Mouse (Mus musculus) megakaryocyte, embryonic 14.5 days (primary cell): ENCODE results near the gene Tdrd1. TPM values are rescaled to one million over a fixed set of nuclear protein-coding genes. Genes with fewer than 3 reads are reported as not detected.

Source experiments
- H3K27me3 ChIP-seq: replicated peaks from 2 replicates; pipeline ENCODE3; 2012; ENCODE audit warnings: inconsistent platforms
- H3K36me3 ChIP-seq: replicated peaks from 2 replicates; pipeline ENCODE3; 2012; ENCODE audit warnings: low read length, inconsistent platforms, mixed read lengths
- H3K4me1 ChIP-seq: 2 replicates; pipeline ENCODE4 v1.6.1; 2012; ENCODE audit warnings: inconsistent platforms
- H3K4me3 ChIP-seq: replicated peaks from 2 replicates; pipeline ENCODE3; 2012; ENCODE audit warnings: moderate library complexity, mild to moderate bottlenecking, inconsistent platforms
- H3K9me3 ChIP-seq: 2 replicates; pipeline ENCODE4 v1.6.1; 2012; ENCODE audit warnings: inconsistent platforms
- FLI1 ChIP-seq: IDR thresholded peaks from 2 replicates; pipeline ENCODE4 v1.6.1; 2012; ENCODE audit warnings: low read length, inconsistent platforms, mixed read lengths
- GATA1 ChIP-seq: IDR thresholded peaks from 3 replicates; pipeline ENCODE4 v1.6.1; 2012; ENCODE audit warnings: mixed read lengths, low read length, inconsistent platforms, borderline replicate concordance
- polyA plus RNA-seq: library from polyadenylated mRNA; stranded (reverse); fragments of >175 nt; gene quantifications from 2 replicates; pipeline ENCODE4 v1.2.3, GENCODE M21; 2012; ENCODE audit warnings: low replicate concordance; ENCODE audit not compliant: insufficient read depth

Tdrd1 gene
- polyA plus RNA-seq, 1 experiment, result not detected

- Histone ChIP-seq H3K4me3 (no peak overlapping the region), H3K9me3 (no peaks in the 10 kb centered on the region), H3K27me3 (peaks cover 49% of the 10 kb centered on the region), H3K4me1 (peaks cover 10% of the 10 kb centered on the region), H3K36me3 (no peaks in the 10 kb centered on the region)
- TF ChIP-seq FLI1 (no peak), GATA1 (no peak)
These were observed 79.4 kb downstream of the Tdrd1 start for GRCm38 (mm10) chr19:56905395-56905794.

DNA sequence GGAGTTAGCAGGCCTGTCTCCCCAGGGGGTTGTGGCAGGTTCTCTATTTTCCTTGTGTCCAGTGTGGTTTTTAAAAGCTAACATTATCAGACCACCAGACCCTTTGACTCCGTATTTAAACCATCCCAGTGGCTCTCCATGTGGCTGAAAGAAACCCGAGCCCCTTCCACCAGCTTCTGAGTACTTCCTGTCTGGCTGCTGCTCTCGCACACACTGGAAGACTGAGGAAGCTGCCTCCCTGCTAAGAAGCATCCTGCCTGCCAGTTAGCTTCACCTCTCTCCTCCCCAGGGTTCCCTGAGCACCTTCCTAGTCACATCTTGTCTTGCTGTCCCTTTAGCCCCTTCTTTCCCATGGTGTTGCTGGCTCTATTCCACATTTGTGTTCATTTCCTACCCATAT is 81.8 kb downstream of the Tdrd1 start:
- Histone ChIP-seq H3K9me3 (no peaks in the 10 kb centered on the region), H3K4me1 (peaks cover 10% of the 10 kb centered on the region), H3K4me3 (no peak overlapping the region), H3K36me3 (no peaks in the 10 kb centered on the region), H3K27me3 (peaks cover 50% of the 10 kb centered on the region)
- TF ChIP-seq FLI1, result no peak
- no peak for TF ChIP-seq GATA1

DNA sequence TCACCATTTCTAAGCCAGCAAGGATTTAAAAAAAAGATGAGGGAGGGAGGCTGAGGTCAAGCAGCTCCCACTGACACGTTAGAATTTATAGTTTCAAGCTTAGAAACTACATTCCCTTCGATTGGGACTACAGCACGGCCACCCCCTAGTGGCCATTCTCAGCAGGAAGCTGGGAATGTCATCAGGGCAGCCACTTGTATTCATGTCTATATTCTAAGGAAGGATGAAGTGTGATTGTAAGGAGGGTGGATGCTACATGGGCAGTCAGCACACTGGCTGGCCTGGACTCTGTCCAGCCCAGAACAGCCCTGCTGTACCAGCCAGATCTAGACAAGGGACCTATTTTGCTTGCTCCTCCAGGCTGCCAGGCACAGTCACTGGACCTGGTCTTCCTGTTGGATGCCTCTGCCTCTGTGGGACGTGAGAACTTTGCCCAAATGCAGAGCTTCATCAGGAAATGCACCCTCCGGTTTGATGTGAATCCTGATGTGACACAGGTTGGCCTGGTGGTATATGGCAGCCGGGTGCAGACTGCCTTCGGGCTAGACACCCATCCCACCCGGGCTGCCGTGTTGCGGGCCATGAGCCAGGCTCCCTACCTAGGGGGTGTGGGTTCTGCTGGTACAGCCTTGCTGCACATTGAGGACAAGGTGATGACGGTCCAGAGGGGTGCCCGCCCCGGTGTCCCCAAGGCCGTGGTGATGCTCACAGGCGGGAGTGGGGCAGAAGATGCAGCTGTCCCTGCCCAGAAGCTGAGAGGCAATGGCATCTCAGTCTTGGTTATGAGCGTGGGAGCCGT is 82.7 kb downstream of the Tdrd1 start:
- peaks cover 49% of the 10 kb centered on the region for H3K27me3 ChIP-seq
- H3K4me3 ChIP-seq, result no peak overlapping the region
- no peaks in the 10 kb centered on the region for H3K9me3 ChIP-seq
- TF ChIP-seq FLI1 (no peak), GATA1 (no peak)
- no peaks in the 10 kb centered on the region for H3K36me3 ChIP-seq
- peaks cover 10% of the 10 kb centered on the region for H3K4me1 ChIP-seq

DNA sequence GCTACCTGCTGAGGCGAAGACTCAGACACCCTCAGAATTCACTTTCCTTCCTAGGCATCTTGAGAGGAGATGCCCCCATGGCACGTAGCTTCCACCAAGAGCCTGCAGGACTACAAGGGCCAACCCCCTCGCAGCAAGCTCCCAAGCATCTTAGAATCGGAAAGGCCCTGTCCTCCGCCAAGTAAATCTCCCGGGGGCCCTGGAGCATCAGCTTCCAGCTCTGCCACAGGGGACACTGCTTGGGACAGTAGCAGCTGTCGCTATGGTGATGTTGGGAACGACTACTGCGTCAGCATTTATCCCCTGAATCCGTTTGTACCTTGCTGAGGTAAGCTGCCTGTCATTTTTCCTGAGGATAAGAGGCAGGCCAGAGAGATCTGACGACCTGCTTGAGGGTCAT is 84.6 kb downstream of the Tdrd1 start:
- TF ChIP-seq FLI1, result no peak
- no peak for TF ChIP-seq GATA1
- no peak overlapping the region for H3K4me3 ChIP-seq
- H3K9me3 ChIP-seq, result peaks cover 14% of the 10 kb centered on the region
- H3K27me3 ChIP-seq, result peaks cover 51% of the 10 kb centered on the region
- peaks cover 10% of the 10 kb centered on the region for H3K4me1 ChIP-seq
- no peaks in the 10 kb centered on the region for H3K36me3 ChIP-seq

DNA sequence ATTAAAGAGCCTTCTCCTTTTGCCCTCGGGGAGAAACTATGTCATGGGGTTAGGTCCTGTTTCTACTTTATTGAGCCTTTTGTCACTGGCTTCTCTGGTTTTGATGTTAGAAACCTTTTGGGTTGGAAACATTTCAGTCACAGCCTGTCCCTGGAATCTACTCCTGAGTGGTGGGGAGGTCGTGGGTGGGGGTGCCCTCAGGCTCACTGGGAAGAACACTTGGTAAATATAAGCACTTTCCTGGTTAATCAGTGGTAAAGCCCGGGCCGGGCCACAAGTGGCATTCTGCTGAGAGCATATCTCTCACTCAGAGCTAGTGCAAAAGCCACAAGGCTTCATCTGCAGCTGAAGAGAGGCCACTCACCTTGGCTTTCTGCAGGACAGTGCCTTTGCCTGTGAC is 87.8 kb downstream of the Tdrd1 start:
- no peaks in the 10 kb centered on the region for H3K36me3 ChIP-seq
- H3K27me3 ChIP-seq, result peaks cover 53% of the 10 kb centered on the region
- H3K4me3 ChIP-seq, result no peak overlapping the region
- no peak for TF ChIP-seq GATA1
- no peak for TF ChIP-seq FLI1
- H3K9me3 ChIP-seq, result peaks cover 14% of the 10 kb centered on the region
- peaks cover under 1% of the 10 kb centered on the region; the same call in 1 of the 2 replicates for H3K4me1 ChIP-seq

GRCm38 (mm10) chr19:56914658-56915057 is 88.6 kb downstream of the Tdrd1 start:
- H3K36me3 ChIP-seq, result no peaks in the 10 kb centered on the region
- H3K4me3 ChIP-seq, result no peak overlapping the region
- H3K27me3 ChIP-seq, result peaks cover 47% of the 10 kb centered on the region
- H3K9me3 ChIP-seq, result peaks cover 14% of the 10 kb centered on the region
- no peaks in the 10 kb centered on the region for H3K4me1 ChIP-seq
- no peak for TF ChIP-seq GATA1
- no peak for TF ChIP-seq FLI1

DNA sequence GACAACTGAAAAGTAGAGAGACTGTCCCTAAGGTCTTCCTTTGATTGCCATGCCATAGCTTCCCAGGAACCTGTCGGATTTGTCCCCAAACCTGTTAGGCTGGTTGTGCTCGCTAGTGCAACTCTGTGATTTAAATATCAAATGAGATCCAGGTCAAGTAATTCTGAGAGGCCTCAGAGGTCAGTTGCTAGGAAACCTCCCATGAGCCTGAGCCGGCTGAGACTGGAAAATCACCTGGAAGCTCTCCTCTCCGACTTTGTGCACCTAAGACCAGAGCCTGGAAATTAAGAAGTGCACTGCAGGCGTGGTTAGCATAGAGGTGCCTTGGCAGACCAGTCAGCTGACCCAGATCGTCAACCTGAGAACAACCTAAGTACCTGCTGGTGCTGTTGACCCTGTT is 89.1 kb downstream of the Tdrd1 start:
- H3K36me3 ChIP-seq, result no peaks in the 10 kb centered on the region

More for the DNA sequence above, 89.1 kb downstream of the Tdrd1 start:
- Histone ChIP-seq H3K4me1 (no peaks in the 10 kb centered on the region), H3K4me3 (no peak overlapping the region), H3K27me3 (peaks cover 46% of the 10 kb centered on the region), H3K9me3 (peaks cover 14% of the 10 kb centered on the region)
- TF ChIP-seq GATA1 (no peak), FLI1 (no peak)

Other genes with a start within 250 kb of the Tdrd1 start
- not detected in 2 replicates for gene Adrb1, start 104.0 kb upstream of the Tdrd1 start, polyA plus RNA-seq
- gene Ccdc186, start 4.0 kb upstream of the Tdrd1 start, polyA plus RNA-seq, result 0.72 TPM in 1 of 2 replicates, not detected in the other
- gene Vwa2, start 48.0 kb downstream of the Tdrd1 start, polyA plus RNA-seq, result not detected in 2 replicates
- not detected in 2 replicates for gene Afap1l2, start 182.0 kb downstream of the Tdrd1 start, polyA plus RNA-seq